Mouse (Mus musculus) embryo, embryonic 9.5 days (tissue): ENCODE measurements around the gene Usp37.
A peak's percentile ranks its signal among the peaks of the same experiment; 100 is the strongest.

Experiments
- DNase-seq: peaks from one replicate; pipeline ENCODE4 v3.0.0-alpha.2; 2017; ENCODE audit errors: extremely low spot score

Usp37 gene

GRCm38 (mm10) chr1:74460273-74460672 lies 83.8 kb downstream of the Usp37 start:
- DNase-seq: peak; percentile 6

GRCm38 (mm10) chr1:74452611-74453045 lies 91.5 kb downstream of the Usp37 start:
- no peak for DNase-seq

GRCm38 (mm10) chr1:74444538-74444937 lies 99.5 kb downstream of the Usp37 start:
- DNase-seq: no peak

GRCm38 (mm10) chr1:74439166-74439876 lies 104.8 kb downstream of the Usp37 start:
- DNase-seq: no peak

GRCm38 (mm10) chr1:74437702-74438427 lies 106.2 kb downstream of the Usp37 start:
- DNase-seq: no peak

GRCm38 (mm10) chr1:74435563-74435962 lies 108.5 kb downstream of the Usp37 start:
- no peak for DNase-seq

- no peak for DNase-seq
Measured at GRCm38 (mm10) chr1:74434596-74434995, 109.5 kb downstream of the Usp37 start.

GRCm38 (mm10) chr1:74433220-74433619 lies 110.9 kb downstream of the Usp37 start:
- no peak for DNase-seq

GRCm38 (mm10) chr1:74425845-74426244 lies 118.2 kb downstream of the Usp37 start:
- no peak for DNase-seq

- DNase-seq: no peak
Measured at GRCm38 (mm10) chr1:74423147-74423546, 120.9 kb downstream of the Usp37 start.

GRCm38 (mm10) chr1:74419440-74419794 lies 124.7 kb downstream of the Usp37 start:
- no peak for DNase-seq

- no peak for DNase-seq
Measured at GRCm38 (mm10) chr1:74418747-74419439, 125.2 kb downstream of the Usp37 start.

GRCm38 (mm10) chr1:74415143-74415542 lies 128.9 kb downstream of the Usp37 start:
- peak; percentile 67 for DNase-seq

- DNase-seq: no peak
Measured at GRCm38 (mm10) chr1:74412711-74413110, 131.4 kb downstream of the Usp37 start.

- DNase-seq: no peak
Measured at GRCm38 (mm10) chr1:74411753-74412325, 132.2 kb downstream of the Usp37 start.

- DNase-seq: no peak
Measured at GRCm38 (mm10) chr1:74408589-74409504, 135.2 kb downstream of the Usp37 start, which contains the start of gene Vil1. TSS of gene Vil1 (plus strand) at chr1:74409376.

GRCm38 (mm10) chr1:74404206-74404605 lies 139.9 kb downstream of the Usp37 start:
- DNase-seq: no peak

- no peak for DNase-seq
Measured at GRCm38 (mm10) chr1:74401015-74401702, 142.9 kb downstream of the Usp37 start.

- DNase-seq: no peak
Measured at GRCm38 (mm10) chr1:74400531-74400930, 143.6 kb downstream of the Usp37 start.

- DNase-seq: peak; percentile 78
Measured at GRCm38 (mm10) chr1:74397919-74398451, 146.1 kb downstream of the Usp37 start.
